Mouse (Mus musculus) hindbrain, embryonic 14.5 days (tissue): Measurements from ENCODE around the gene Mrpl20. TPM values are rescaled to one million over a fixed set of nuclear protein-coding genes. Genes with fewer than 3 reads are reported as not detected.

Experiments used
- ATAC-seq: fragments of 200-750 bp; cut with Nextera tagmentation; 2 replicates; pipeline ENCODE4 v1.8.0; 2017; ENCODE audit warnings: moderate number of reproducible peaks, mild to moderate bottlenecking, moderate TSS enrichment, moderate library complexity; ENCODE audit not compliant: low FRiP score
- DNase-seq: peaks from one replicate; pipeline ENCODE4 v3.0.0-alpha.2; 2015; ENCODE audit warnings: low spot score
- H3K27ac ChIP-seq: fragments of 300-500 bp; sonication (generic); 2 replicates; pipeline ENCODE4 v1.5.1; 2014; ENCODE audit warnings: mild to moderate bottlenecking, moderate library complexity
- H3K27me3 ChIP-seq: fragments of 300-500 bp; sonication (generic); 2 replicates; pipeline ENCODE4 v1.6.1; 2014; ENCODE audit warnings: mild to moderate bottlenecking, low read length, mixed read lengths; ENCODE audit not compliant: control insufficient read depth, insufficient read depth
- H3K36me3 ChIP-seq: fragments of 300-500 bp; sonication (generic); replicated peaks from 2 replicates; pipeline ENCODE4 v1.6.1; 2014; ENCODE audit not compliant: control insufficient read depth, insufficient read depth
- H3K4me1 ChIP-seq: fragments of 300-500 bp; sonication (generic); replicated peaks from 2 replicates; pipeline ENCODE4 v1.6.1; 2014; ENCODE audit warnings: antibody characterized with exemption, low read length, mixed read lengths; ENCODE audit not compliant: control insufficient read depth, insufficient read depth
- H3K4me2 ChIP-seq: fragments of 300-500 bp; sonication (generic); replicated peaks from 2 replicates; pipeline ENCODE4 v1.6.1; 2014; ENCODE audit warnings: mild to moderate bottlenecking, moderate library complexity
- H3K4me3 ChIP-seq: fragments of 300-500 bp; sonication (generic); replicated peaks from 2 replicates; pipeline ENCODE4 v1.5.1; 2014; ENCODE audit warnings: mild to moderate bottlenecking, low read length
- H3K9ac ChIP-seq: fragments of 300-500 bp; sonication (generic); 2 replicates; pipeline ENCODE4 v1.6.1; 2014
- H3K9me3 ChIP-seq: fragments of 300-500 bp; sonication (generic); 2 replicates; pipeline ENCODE4 v1.6.1; 2016; ENCODE audit warnings: low read length; ENCODE audit not compliant: control insufficient read depth
- WGBS: fragments of 180-500 bp; shearing (Covaris S2); extraction: QIAGEN DNeasy Blood & Tissue Kit; methylation state at CpG from one replicate; pipeline ENCODE4 v1.1.7; 2014; 5-methylcytosine and 5-hydroxymethylcytosine counted together
- polyA plus RNA-seq: library from polyadenylated mRNA; unstranded; fragments of >200 nt; fragmentation: Nextera tagmentation; extraction: Ambion mirVana; gene quantifications from 2 replicates; pipeline ENCODE4 v1.2.1, GENCODE M21; 2014

The Mrpl20 gene
- polyA plus RNA-seq, 1 experiment from 2014 or later: 267 TPM

DNA sequence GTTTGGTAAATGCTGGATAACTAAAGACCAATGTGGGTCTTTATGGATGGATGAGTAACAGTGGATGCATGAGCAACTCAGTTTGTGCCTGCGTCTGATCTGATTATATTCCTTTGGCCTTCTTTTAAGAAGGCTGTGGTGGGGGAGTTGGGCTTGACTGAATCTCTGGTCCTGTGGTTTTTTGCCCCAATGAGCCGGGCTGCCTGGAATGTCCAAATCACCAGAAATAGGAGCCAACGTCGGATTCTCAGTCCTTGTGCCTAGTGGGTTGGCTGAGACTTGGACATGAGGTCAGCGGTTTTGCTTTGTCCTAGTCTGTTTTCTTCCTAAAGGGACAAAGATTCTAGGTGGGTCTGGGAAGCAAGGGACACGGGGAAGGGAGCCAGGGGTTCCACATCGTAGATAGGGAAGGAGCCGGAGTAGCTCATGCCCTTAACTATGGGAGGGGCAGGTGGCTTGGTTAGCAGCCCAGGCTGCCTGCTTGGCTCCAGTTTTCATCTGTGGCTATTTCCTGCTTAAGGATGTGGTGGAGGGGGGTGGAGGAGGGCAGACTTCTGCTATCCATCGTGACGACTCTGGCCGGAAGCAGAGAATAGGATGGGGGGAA, 34.8 kb downstream of the Mrpl20 start:
- Histone ChIP-seq H3K9me3 (no peaks in the 10 kb centered on the region), H3K27me3 (peaks cover 9% of the 10 kb centered on the region; the same call in 1 of the 2 replicates), H3K27ac (no peak overlapping the region), H3K4me3 (no peak overlapping the region), H3K9ac (no peak overlapping the region), H3K4me2 (no peak overlapping the region), H3K36me3 (peaks cover 8% of the 10 kb centered on the region; the same call in 1 of the 2 replicates), H3K4me1 (peaks cover 20% of the 10 kb centered on the region)
- ATAC-seq (no peak), DNase-seq (no peak)
- 81% methylated on average over 11 of the region's 11 CpGs for WGBS

- no peak overlapping the region for H3K27ac ChIP-seq
- 0 out of 2 replicates have a peak, but pooled peaks cover under 1% of the 10 kb centered on the region for H3K36me3 ChIP-seq
- no peak for ATAC-seq
- H3K4me1 ChIP-seq: peaks cover 10% of the 10 kb centered on the region
- H3K4me3 ChIP-seq: no peak overlapping the region
- WGBS: 56% methylated on average over 8 of the region's 8 CpGs
- no peaks in the 10 kb centered on the region for H3K9me3 ChIP-seq
- H3K27me3 ChIP-seq: peaks cover 9% of the 10 kb centered on the region; the same call in 1 of the 2 replicates
- H3K9ac ChIP-seq: no peak overlapping the region
- DNase-seq: no peak
- no peak overlapping the region for H3K4me2 ChIP-seq
These were observed 35.8 kb downstream of the Mrpl20 start for GRCm38 (mm10) chr4:155838187-155839153.

- Histone ChIP-seq H3K27me3 (peaks cover 9% of the 10 kb centered on the region; the same call in 1 of the 2 replicates), H3K27ac (no peak within 1 kb of the TSS; the same call in 1 of the 2 replicates), H3K9me3 (no peaks in the 10 kb centered on the region), H3K4me2 (peak within 1 kb of the TSS; percentile 54), H3K9ac (peak within 1 kb of the TSS; percentile 51), H3K4me3 (peak within 1 kb of the TSS; percentile 25), H3K36me3 (no peaks in the 10 kb centered on the region), H3K4me1 (peaks cover 7% of the 10 kb centered on the region)
- no peak for DNase-seq
- WGBS: 4% methylated on average over 16 of the region's 16 CpGs
- ATAC-seq: peak; percentile 53; the same call in 1 of the 2 replicates
These were observed 36.8 kb downstream of the Mrpl20 start, which contains the start of gene Mxra8 for GRCm38 (mm10) chr4:155839483-155839910. TSS of gene Mxra8 (plus strand) at chr4:155839680.

- H3K36me3 ChIP-seq: no peaks in the 10 kb centered on the region
- peaks cover 9% of the 10 kb centered on the region; the same call in 1 of the 2 replicates for H3K27me3 ChIP-seq
- peak overlapping the region; percentile 51 for H3K9ac ChIP-seq
- no peak overlapping the region; the same call in 1 of the 2 replicates for H3K27ac ChIP-seq
- WGBS: 13% methylated on average over 8 of the region's 8 CpGs
- no peaks in the 10 kb centered on the region for H3K9me3 ChIP-seq
- peak overlapping the region; percentile 25 for H3K4me3 ChIP-seq
- DNase-seq (no peak), ATAC-seq (0 out of 2 replicates have a peak, but pooled peaks have one; percentile 6)
- H3K4me2 ChIP-seq: peak overlapping the region; percentile 54
- H3K4me1 ChIP-seq: peaks cover 7% of the 10 kb centered on the region
These were observed 37.7 kb downstream of the Mrpl20 start for GRCm38 (mm10) chr4:155840076-155841002.

GRCm38 (mm10) chr4:155841003-155841454, 38.4 kb downstream of the Mrpl20 start:
- H3K4me1 ChIP-seq: peaks cover 7% of the 10 kb centered on the region
- no peaks in the 10 kb centered on the region for H3K36me3 ChIP-seq
- peak overlapping the region; percentile 54 for H3K4me2 ChIP-seq
- H3K4me3 ChIP-seq: peak overlapping the region; percentile 25
- peak; percentile 39 for ATAC-seq
- DNase-seq: no peak
- under 1% methylated on average over 32 of the region's 32 CpGs for WGBS
- no peaks in the 10 kb centered on the region for H3K9me3 ChIP-seq
- peak overlapping the region; percentile 50; the same call in 1 of the 2 replicates for H3K9ac ChIP-seq
- no peak overlapping the region for H3K27ac ChIP-seq
- H3K27me3 ChIP-seq: peaks cover 9% of the 10 kb centered on the region; the same call in 1 of the 2 replicates

GRCm38 (mm10) chr4:155841651-155842270, 39.1 kb downstream of the Mrpl20 start:
- H3K4me2 ChIP-seq: peak overlapping the region; percentile 54; the same call in 1 of the 2 replicates
- no peak overlapping the region for H3K9ac ChIP-seq
- H3K4me1 ChIP-seq: peaks cover 11% of the 10 kb centered on the region
- H3K27me3 ChIP-seq: peaks cover 9% of the 10 kb centered on the region; the same call in 1 of the 2 replicates
- no peak overlapping the region for H3K27ac ChIP-seq
- DNase-seq: no peak
- H3K4me3 ChIP-seq: no peak overlapping the region
- no peaks in the 10 kb centered on the region for H3K36me3 ChIP-seq
- ATAC-seq: no peak
- 38% methylated on average over 38 of the region's 38 CpGs for WGBS
- no peaks in the 10 kb centered on the region for H3K9me3 ChIP-seq

DNA sequence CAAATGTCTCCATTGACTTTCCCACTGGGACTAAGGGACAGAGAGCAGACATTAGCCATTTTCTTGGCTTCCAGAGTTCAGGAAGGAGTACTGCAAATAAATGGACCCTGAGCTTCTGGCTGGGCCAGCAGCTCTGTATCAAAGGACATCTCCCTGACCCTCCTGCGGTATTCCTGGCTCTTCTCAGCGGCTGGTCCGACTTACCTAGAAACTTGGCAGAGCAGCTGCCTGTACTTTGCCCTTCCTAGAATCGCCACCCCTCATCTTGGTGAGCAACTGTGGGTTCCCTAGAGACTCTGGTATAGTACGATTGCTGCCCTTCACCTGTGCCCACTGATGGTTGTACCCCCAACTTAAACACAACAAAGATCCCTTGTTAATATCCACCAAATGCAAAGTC, 40.6 kb downstream of the Mrpl20 start:
- no peak overlapping the region for H3K4me3 ChIP-seq
- H3K36me3 ChIP-seq: no peaks in the 10 kb centered on the region
- H3K4me2 ChIP-seq: no peak overlapping the region
- no peak for DNase-seq
- 86% methylated on average over 5 of the region's 5 CpGs for WGBS
- no peak for ATAC-seq
- H3K27me3 ChIP-seq: peaks cover 9% of the 10 kb centered on the region; the same call in 1 of the 2 replicates
- H3K4me1 ChIP-seq: peaks cover 17% of the 10 kb centered on the region
- H3K9ac ChIP-seq: no peak overlapping the region
- H3K27ac ChIP-seq: no peak overlapping the region
- H3K9me3 ChIP-seq: no peaks in the 10 kb centered on the region
